In the genomic region with DNA sequence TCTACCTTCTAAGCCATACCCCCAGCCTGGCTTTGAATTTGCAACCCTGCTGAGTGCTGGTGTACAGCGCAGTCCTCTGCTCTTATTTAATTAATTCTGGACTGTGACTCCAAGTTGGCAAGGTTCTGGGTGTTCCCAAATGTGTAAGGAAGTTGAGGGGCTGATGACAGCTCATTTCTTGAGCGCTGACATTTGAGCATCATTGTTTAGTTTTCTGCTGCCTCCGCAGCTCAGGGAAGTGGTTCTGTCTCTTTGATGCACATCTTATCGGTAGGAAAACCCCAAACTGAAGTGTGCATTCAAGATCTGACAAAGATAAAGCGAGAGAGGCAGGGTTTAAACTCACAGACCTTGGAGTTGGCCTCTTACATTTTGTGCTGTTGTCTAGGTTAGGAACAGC, we compare ENCODE assay signal across 12 mouse cellular contexts.
"Had no signal": no experiment of that assay in that cellular context is flagged by ENCODE, and none has a peak within 500 bp of the region (broad histone marks: within the 10 kb centered on the region; RNA-seq: fewer than 3 reads in every experiment).

No protein-coding gene starts in this region.

- H3K27ac ChIP-seq: limb, embryonic 15.5 days; liver, embryonic 12.5 days; midbrain, embryonic 10.5 days had no signal

- H3K4me3 ChIP-seq: limb, embryonic 15.5 days; liver, embryonic 12.5 days; midbrain, embryonic 10.5 days had no signal

- H3K9ac ChIP-seq: limb, embryonic 15.5 days; liver, embryonic 12.5 days; lung, embryonic 14.5 days had no signal

- DNase-seq: kidney, adult 18-20 months; kidney, postnatal 10 days; layer of hippocampus, postnatal 36 days; lung, embryonic 14.5 days; lung, postnatal 10 days; lung, postnatal 4 days; right cerebral cortex, postnatal 14 days; thymus, postnatal 25 days had no signal

- H3K4me1 ChIP-seq: limb, embryonic 15.5 days; liver, embryonic 12.5 days had no signal

- H3K36me3 ChIP-seq: limb, embryonic 15.5 days; liver, embryonic 12.5 days; midbrain, embryonic 10.5 days had no signal

- H3K27me3 ChIP-seq: limb, embryonic 15.5 days; liver, embryonic 12.5 days had no signal

- H3K9me3 ChIP-seq: limb, embryonic 15.5 days; liver, embryonic 12.5 days; midbrain, embryonic 10.5 days had no signal

- ATAC-seq: liver, embryonic 12.5 days; midbrain, embryonic 16.5 days had no signal

- H3K4me2 ChIP-seq: limb, embryonic 15.5 days; liver, embryonic 12.5 days; lung, embryonic 14.5 days had no signal
